Mouse (Mus musculus) hindbrain, embryonic 13.5 days (tissue): ENCODE data around the gene Srl. TPM values are rescaled to one million over a fixed set of nuclear protein-coding genes. Genes with fewer than 3 reads are reported as not detected.
A peak's percentile ranks its signal among the peaks of the same experiment; 100 is the strongest.
"Not testable (repeated sequence)": the region's sequence is repeated elsewhere in the genome, so short reads cannot be mapped to it uniquely, and the experiment has no call there.

Experiments
- ATAC-seq: fragments of 200-750 bp; cut with Nextera tagmentation; 2 replicates; pipeline ENCODE4 v1.8.0; 2017; ENCODE audit warnings: moderate TSS enrichment; ENCODE audit not compliant: low FRiP score
- H3K27ac ChIP-seq: fragments of 300-500 bp; sonication (generic); 2 replicates; pipeline ENCODE4 v1.5.1; 2015; ENCODE audit warnings: inconsistent platforms, mild to moderate bottlenecking, moderate library complexity
- H3K27me3 ChIP-seq: fragments of 300-500 bp; sonication (generic); 2 replicates; pipeline ENCODE4 v1.6.1; 2015; ENCODE audit warnings: mild to moderate bottlenecking, inconsistent platforms
- H3K36me3 ChIP-seq: fragments of 300-500 bp; sonication (generic); 2 replicates; pipeline ENCODE4 v1.6.1; 2015; ENCODE audit warnings: mild to moderate bottlenecking, inconsistent platforms
- H3K4me1 ChIP-seq: fragments of 300-500 bp; sonication (generic); replicated peaks from 2 replicates; pipeline ENCODE4 v1.6.1; 2015; ENCODE audit warnings: inconsistent platforms
- H3K4me2 ChIP-seq: fragments of 300-500 bp; sonication (generic); 2 replicates; pipeline ENCODE4 v1.6.1; 2015; ENCODE audit warnings: inconsistent platforms, mild to moderate bottlenecking, moderate library complexity
- H3K4me3 ChIP-seq: fragments of 300-500 bp; sonication (generic); 2 replicates; pipeline ENCODE4 v1.5.1; 2015; ENCODE audit warnings: mild to moderate bottlenecking, inconsistent platforms
- H3K9ac ChIP-seq: fragments of 300-500 bp; sonication (generic); 2 replicates; pipeline ENCODE4 v1.6.1; 2015; ENCODE audit warnings: mild to moderate bottlenecking, inconsistent platforms
- H3K9me3 ChIP-seq: fragments of 300-500 bp; sonication (generic); 2 replicates; pipeline ENCODE4 v1.6.1; 2016; ENCODE audit warnings: inconsistent platforms
- WGBS: fragments of 180-500 bp; shearing (Covaris S2); methylation state at CpG from one replicate; pipeline ENCODE4 v1.1.7; 2015; 5-methylcytosine and 5-hydroxymethylcytosine counted together
- polyA plus RNA-seq: library from polyadenylated mRNA; unstranded; fragments of >200 nt; fragmentation: Nextera tagmentation; extraction: Ambion mirVana; gene quantifications from 2 replicates; pipeline ENCODE4 v1.2.1, GENCODE M21; 2015

Srl gene
- polyA plus RNA-seq, 1 experiment from 2014 or later = 27.0 TPM

DNA sequence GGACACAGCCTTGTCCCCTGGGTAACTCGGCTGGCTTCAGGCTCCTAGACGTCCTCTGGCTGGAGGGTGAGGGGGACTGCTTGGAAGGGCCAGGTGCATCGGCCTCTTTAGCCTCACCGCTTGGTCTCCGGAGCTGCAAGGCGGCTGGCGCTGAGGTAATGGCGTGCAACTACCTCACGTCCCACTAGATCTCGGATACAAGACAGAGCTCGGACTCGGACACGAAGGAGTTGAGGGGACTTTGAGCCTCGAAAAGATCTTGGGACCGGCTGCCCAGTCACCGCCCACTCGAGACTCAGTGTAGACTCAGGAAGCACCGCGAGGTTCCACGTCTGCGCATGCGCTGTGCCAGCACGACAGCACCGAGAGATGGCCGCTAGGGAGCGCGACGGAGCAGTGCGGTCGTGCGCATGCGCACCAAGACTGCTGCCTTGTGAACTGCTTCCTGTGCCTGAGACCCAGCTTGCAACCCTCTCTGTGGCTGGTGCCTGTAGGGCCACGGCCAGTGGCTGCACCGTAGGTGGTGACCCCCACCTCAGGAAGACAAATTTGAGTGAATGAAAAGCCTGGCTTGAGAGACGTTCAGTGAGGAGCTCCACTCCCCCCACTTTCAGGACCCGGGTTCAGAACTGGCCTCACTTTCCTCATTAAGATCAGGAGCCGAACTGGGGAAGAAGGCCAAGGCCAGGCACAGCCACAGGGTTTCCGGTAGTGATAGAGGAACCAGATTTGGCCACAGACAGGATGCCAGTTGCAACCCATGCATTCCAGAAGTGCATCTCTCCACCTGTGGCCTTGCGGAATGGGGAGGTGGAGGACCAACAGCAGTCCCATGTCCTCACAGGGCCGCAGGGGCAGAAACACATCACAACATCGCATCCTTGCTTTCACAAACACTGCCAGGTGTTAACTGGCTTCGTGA lies 66.5 kb downstream of the Srl start:
- peak overlapping the region; percentile 54 for H3K4me3 ChIP-seq
- WGBS = 17% methylated on average over 42 of the region's 42 CpGs
- no peaks in the 10 kb centered on the region for H3K36me3 ChIP-seq
- H3K9me3 ChIP-seq = no peaks in the 10 kb centered on the region
- ATAC-seq = peak; percentile 93
- H3K9ac ChIP-seq = peak overlapping the region; percentile 81
- peak overlapping the region; percentile 69 for H3K27ac ChIP-seq
- peak overlapping the region; percentile 83 for H3K4me2 ChIP-seq
- no peaks in the 10 kb centered on the region for H3K27me3 ChIP-seq
- peaks cover 6% of the 10 kb centered on the region for H3K4me1 ChIP-seq

DNA sequence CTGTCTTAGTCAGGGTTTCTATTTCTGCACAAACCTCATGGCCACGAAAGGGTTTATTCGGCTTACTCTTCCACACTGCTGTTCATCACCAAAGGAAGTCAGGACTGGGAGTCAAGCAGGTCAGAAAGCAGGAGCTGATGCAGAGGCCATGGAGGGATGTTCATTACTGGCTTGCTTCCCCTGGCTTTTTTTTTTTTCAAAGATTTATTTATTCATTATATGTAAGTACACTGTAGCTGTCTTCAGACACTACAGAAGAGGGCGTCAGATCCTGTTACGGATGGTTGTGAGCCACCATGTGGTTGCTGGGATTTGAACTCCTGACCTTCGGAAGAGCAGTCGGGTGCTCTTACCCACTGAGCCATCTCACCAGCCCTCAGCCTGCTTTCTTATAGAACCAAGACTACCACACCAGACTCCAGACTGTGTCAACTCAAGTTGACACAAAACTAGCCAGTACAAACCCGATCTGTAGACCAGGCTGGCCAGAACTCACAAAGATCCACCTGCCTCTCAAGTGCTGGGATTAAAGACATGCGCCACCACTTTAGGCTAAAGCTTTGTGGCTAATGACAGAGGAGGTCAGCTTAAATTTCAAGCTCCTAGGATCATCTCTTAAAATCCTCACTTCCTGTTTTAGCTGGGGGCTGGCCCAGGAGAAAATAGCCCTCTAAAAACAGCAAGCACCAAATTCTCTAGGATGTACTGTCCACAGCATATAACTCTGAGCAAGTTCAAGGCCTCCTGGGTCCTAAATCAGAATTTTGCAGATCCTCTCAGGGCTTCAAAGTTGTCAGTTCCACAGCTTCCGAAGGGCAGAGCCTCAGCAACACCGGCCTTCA lies 67.4 kb downstream of the Srl start:
- Histone ChIP-seq H3K9ac (peak overlapping the region; percentile 81), H3K27ac (peak overlapping the region; percentile 69), H3K4me2 (peak overlapping the region; percentile 83), H3K4me3 (peak overlapping the region; percentile 54)
- not testable (repeated sequence) for H3K4me1 ChIP-seq, H3K27me3 ChIP-seq, H3K9me3 ChIP-seq, H3K36me3 ChIP-seq, ATAC-seq
- WGBS = 76% methylated on average over 10 of the region's 10 CpGs

GRCm38 (mm10) chr16:4473231-4473630 lies 68.4 kb downstream of the Srl start:
- no peak for ATAC-seq
- no peak overlapping the region for H3K27ac ChIP-seq
- H3K27me3 ChIP-seq = no peaks in the 10 kb centered on the region
- H3K4me3 ChIP-seq = no peak overlapping the region
- peaks cover 6% of the 10 kb centered on the region for H3K4me1 ChIP-seq
- 64% methylated on average over 5 of the region's 5 CpGs for WGBS
- H3K9me3 ChIP-seq = no peaks in the 10 kb centered on the region
- no peak overlapping the region for H3K4me2 ChIP-seq
- no peaks in the 10 kb centered on the region for H3K36me3 ChIP-seq
- H3K9ac ChIP-seq = no peak overlapping the region

DNA sequence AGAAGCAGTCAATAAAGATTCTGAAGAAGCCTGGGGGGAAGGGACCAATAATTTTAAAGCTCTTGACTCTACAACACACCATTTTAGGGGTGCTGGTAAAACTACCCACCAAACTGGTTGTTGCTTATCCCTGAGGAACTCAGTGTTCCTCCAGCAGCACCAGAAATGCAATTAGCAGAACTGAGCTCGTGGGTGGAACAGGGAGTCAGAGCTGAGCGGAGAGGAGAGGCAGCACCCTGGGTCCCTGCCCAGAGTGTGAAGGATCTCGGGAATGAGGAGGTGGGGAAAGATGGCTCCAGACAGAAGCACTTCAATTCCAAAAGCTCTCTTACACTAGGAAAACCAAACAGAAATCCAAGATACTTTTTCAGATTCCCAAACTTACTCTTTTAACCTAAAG lies 68.9 kb downstream of the Srl start:
- Histone ChIP-seq H3K36me3 (no peaks in the 10 kb centered on the region), H3K27me3 (no peaks in the 10 kb centered on the region), H3K9ac (no peak overlapping the region), H3K9me3 (no peaks in the 10 kb centered on the region), H3K4me2 (no peak overlapping the region), H3K27ac (no peak overlapping the region), H3K4me3 (no peak overlapping the region), H3K4me1 (peaks cover 6% of the 10 kb centered on the region)
- no peak for ATAC-seq
- 75% methylated on average over 3 of the region's 3 CpGs for WGBS

DNA sequence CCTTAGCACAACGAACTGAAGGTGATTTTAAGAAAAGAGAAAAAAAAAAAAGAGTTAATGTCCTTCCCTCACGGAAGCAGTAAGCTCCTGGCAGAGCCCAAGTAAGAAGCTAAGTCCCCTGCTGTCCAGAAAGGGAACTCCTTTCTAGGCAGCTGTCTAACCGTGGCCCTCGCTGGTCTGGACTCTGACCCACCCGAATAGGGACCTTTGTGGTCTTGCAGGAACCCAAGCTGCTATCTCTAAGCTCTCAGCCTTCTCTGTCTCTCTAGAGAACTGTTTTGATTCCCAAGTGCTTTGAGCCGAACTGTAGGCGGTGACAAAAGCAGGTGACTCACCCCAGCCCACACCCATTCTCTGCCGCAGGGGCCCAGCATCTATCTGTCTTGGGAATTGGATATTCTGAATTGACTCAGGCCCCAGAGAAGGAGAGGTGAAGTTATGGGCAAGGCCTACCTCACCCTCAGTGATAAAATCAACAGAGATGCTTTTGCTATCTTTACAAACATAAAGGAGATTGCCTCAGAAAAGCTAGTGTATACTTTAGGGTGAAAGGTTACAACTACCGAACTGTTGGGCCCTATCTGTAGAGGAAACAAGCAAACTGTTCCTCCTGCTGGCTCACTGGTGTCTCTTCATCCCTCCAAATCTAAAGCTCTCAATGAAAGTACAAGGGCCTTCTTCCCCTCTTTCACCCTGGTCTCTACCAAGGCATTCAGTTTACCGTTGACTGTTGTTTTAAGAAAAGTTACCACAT lies 71.8 kb downstream of the Srl start:
- no peaks in the 10 kb centered on the region for H3K36me3 ChIP-seq
- no peak overlapping the region for H3K9ac ChIP-seq
- H3K27me3 ChIP-seq = no peaks in the 10 kb centered on the region
- H3K9me3 ChIP-seq = no peaks in the 10 kb centered on the region
- H3K27ac ChIP-seq = no peak overlapping the region
- H3K4me3 ChIP-seq = no peak overlapping the region
- 78% methylated on average over 10 of the region's 10 CpGs for WGBS
- H3K4me2 ChIP-seq = no peak overlapping the region
- no peak for ATAC-seq
- peaks cover 6% of the 10 kb centered on the region for H3K4me1 ChIP-seq

- 0 out of 2 replicates have a peak overlapping the region, but pooled peaks have one; percentile 24 for H3K9ac ChIP-seq
- H3K9me3 ChIP-seq = no peaks in the 10 kb centered on the region
- H3K4me2 ChIP-seq = no peak overlapping the region
- WGBS = 73% methylated on average over 9 of the region's 9 CpGs
- H3K36me3 ChIP-seq = no peaks in the 10 kb centered on the region
- H3K27me3 ChIP-seq = no peaks in the 10 kb centered on the region
- no peak overlapping the region for H3K27ac ChIP-seq
- no peak overlapping the region for H3K4me3 ChIP-seq
- no peak for ATAC-seq
- no peaks in the 10 kb centered on the region for H3K4me1 ChIP-seq
Observed at GRCm38 (mm10) chr16:4464529-4465089, 77.0 kb downstream of the Srl start.

DNA sequence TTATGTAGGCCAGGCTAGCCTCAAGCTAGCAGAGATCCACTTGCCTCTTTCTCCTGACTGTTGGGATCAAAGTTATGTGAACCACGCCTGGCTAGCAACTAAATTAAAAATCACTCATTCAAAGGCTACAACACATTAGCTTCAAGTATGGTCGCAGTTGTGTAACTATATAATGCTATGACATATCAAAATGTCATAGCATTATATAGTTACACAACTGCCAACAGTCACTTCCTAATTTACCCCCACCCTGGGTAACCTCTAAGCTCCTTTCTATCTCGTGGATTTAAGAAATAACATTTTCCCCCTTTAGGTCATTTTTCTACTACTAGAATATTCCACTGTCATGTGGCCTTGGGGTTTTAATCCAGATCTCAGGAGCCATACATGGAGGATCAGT lies 83.7 kb downstream of the Srl start:
- Histone ChIP-seq H3K9ac (no peak overlapping the region), H3K4me1 (no peaks in the 10 kb centered on the region), H3K9me3 (no peaks in the 10 kb centered on the region), H3K27ac (no peak overlapping the region), H3K36me3 (no peaks in the 10 kb centered on the region), H3K27me3 (no peaks in the 10 kb centered on the region), H3K4me3 (no peak overlapping the region), H3K4me2 (no peak overlapping the region)
- ATAC-seq = no peak
- WGBS = 87% methylated on average over 3 of the region's 3 CpGs

GRCm38 (mm10) chr16:4456391-4456790 lies 85.2 kb downstream of the Srl start:
- Histone ChIP-seq H3K27ac (no peak overlapping the region), H3K4me3 (no peak overlapping the region)
- 88% methylated on average over 5 of the region's 5 CpGs for WGBS

DNA sequence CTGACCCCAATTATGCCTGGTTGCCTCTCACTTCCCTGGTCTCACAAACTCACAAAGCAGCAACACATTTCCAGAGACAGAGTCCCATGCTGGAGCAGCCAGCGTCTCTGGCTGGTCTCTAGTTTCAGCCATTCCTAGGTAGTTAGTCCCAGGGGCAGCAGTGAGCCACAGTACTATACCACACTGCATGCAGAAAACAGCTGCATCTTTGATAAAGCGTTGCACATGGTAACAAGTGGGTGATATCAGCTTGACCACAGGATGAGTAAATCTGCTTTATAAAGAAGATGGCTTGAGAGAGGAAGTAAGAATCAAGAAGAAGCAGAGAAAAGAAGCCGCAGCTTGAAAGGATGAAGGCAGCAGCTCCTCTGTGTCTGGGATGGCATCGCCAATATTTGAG lies 85.9 kb downstream of the Srl start:
- H3K4me3 ChIP-seq = no peak overlapping the region
- no peaks in the 10 kb centered on the region for H3K4me1 ChIP-seq
- H3K27me3 ChIP-seq = no peaks in the 10 kb centered on the region
- no peaks in the 10 kb centered on the region for H3K9me3 ChIP-seq
- H3K36me3 ChIP-seq = no peaks in the 10 kb centered on the region
- WGBS = 85% methylated on average over 4 of the region's 4 CpGs
- H3K27ac ChIP-seq = no peak overlapping the region
- ATAC-seq = no peak
- no peak overlapping the region for H3K9ac ChIP-seq
- no peak overlapping the region for H3K4me2 ChIP-seq

More at GRCm38 (mm10) chr16:4456391-4456790, 85.2 kb downstream of the Srl start:
- ATAC-seq = no peak
- Histone ChIP-seq H3K36me3 (no peaks in the 10 kb centered on the region), H3K9ac (no peak overlapping the region), H3K27me3 (no peaks in the 10 kb centered on the region), H3K9me3 (no peaks in the 10 kb centered on the region), H3K4me1 (no peaks in the 10 kb centered on the region), H3K4me2 (no peak overlapping the region)

DNA sequence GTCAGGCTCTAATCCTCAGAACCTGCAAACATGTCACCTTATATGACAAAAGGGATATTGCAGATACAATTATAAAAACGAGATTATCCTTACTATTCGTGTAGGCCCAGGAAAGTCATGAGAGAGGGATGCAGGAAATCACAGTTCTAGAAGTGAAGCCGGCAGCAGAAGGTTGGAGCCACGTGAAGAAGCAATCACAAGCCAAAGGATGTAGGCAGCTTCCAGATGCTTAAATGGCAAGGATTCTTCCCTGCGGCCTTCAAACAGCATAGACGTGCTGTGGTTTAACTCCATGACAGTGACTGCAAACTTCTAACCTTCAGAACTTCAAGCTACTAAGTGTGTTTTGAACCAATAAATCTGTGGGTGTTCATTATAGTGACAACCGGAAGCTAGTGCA lies 87.1 kb downstream of the Srl start:
- WGBS = 89% methylated on average over 7 of the region's 7 CpGs
- Histone ChIP-seq H3K4me3 (no peak overlapping the region), H3K27me3 (no peaks in the 10 kb centered on the region), H3K4me2 (no peak overlapping the region), H3K9ac (no peak overlapping the region), H3K36me3 (no peaks in the 10 kb centered on the region), H3K4me1 (no peaks in the 10 kb centered on the region), H3K27ac (no peak overlapping the region), H3K9me3 (no peaks in the 10 kb centered on the region)
- ATAC-seq = no peak

- 93% methylated on average over 6 of the region's 6 CpGs for WGBS
- no peak overlapping the region for H3K4me2 ChIP-seq
- H3K9ac ChIP-seq = no peak overlapping the region
- no peak overlapping the region for H3K27ac ChIP-seq
- no peaks in the 10 kb centered on the region for H3K36me3 ChIP-seq
- H3K9me3 ChIP-seq = no peaks in the 10 kb centered on the region
- H3K4me1 ChIP-seq = no peaks in the 10 kb centered on the region
- no peak for ATAC-seq
- no peak overlapping the region for H3K4me3 ChIP-seq
- H3K27me3 ChIP-seq = no peaks in the 10 kb centered on the region
Observed at GRCm38 (mm10) chr16:4449418-4449817, 92.2 kb downstream of the Srl start.

- Histone ChIP-seq H3K4me1 (no peaks in the 10 kb centered on the region), H3K4me2 (no peak overlapping the region), H3K36me3 (no peaks in the 10 kb centered on the region), H3K9me3 (no peaks in the 10 kb centered on the region), H3K4me3 (no peak overlapping the region), H3K27me3 (no peaks in the 10 kb centered on the region), H3K9ac (no peak overlapping the region), H3K27ac (no peak overlapping the region)
- no peak for ATAC-seq
- WGBS = 57% methylated on average over 9 of the region's 9 CpGs
Observed at GRCm38 (mm10) chr16:4448235-4448634, 93.4 kb downstream of the Srl start.
